Comparison of ENCODE assay signal across 8 mouse cellular contexts in genomic region chr3:87987633-87988032, GRCm38 (mm10). TPM values are rescaled to one million over a fixed set of nuclear protein-coding genes. Genes with fewer than 3 reads are reported as not detected.
DNase-seq lines count a peak whose midpoint lies in the region; ATAC-seq and TF ChIP-seq lines count a peak whose summit lies in the region.

No protein-coding gene starts in this region.

- no peaks in the 10 kb centered on the region for H3K36me3 ChIP-seq in kidney, embryonic 16.5 days (ENCODE audit: insufficient read depth, low read length)
- no peaks in the 10 kb centered on the region for H3K36me3 ChIP-seq in liver, embryonic 14.5 days (replicated peaks; ENCODE audit: control insufficient read depth, insufficient read depth, low read depth)
- H3K36me3 ChIP-seq in neural tube, embryonic 15.5 days: no peaks in the 10 kb centered on the region

- DNase-seq in kidney, adult 9 months: no peak
- peak; percentile 50 for DNase-seq in c-Kit-positive CD71-positive TER-119-negative erythroid progenitor cells, embryonic 14.5 days (ENCODE audit: low read depth)
- DNase-seq in heart, postnatal 4 days: peak; percentile 29
- DNase-seq in liver, embryonic 14.5 days (ENCODE audit: low read depth in 3 of 3, low spot score in 3 of 3): peak; percentile 37 to 49 (median 48)
- DNase-seq in urinary bladder, adult 2 months (ENCODE audit: low spot score): no peak
- DNase-seq in left cerebral cortex, postnatal 14 days (ENCODE audit: low spot score in 2 of 2): no peak

- H3K27ac ChIP-seq in kidney, embryonic 16.5 days (ENCODE audit: low read length): peak overlapping the region; percentile 6; the same call in 1 of the 2 replicates
- no peak overlapping the region for H3K27ac ChIP-seq in liver, embryonic 14.5 days
- H3K27ac ChIP-seq in neural tube, embryonic 15.5 days (replicated peaks): peak overlapping the region; percentile 67

- intact Hi-C loops in left cerebral cortex, postnatal 14 days (cut with DNase I): loop anchor here (2.0 to 10.0 kb wide), 2 partner anchors 17 to 53 kb away; partner anchors contain the start of genes Isg20l2, Nes and Rrnad1

- WGBS in kidney, embryonic 16.5 days: 0% methylated on average over 15 of the region's 15 CpGs
- WGBS in liver, embryonic 14.5 days (ENCODE audit: insufficient replicate concordance): 1% methylated on average over 15 of the region's 15 CpGs
- 2% methylated on average over 15 of the region's 15 CpGs for WGBS in neural tube, embryonic 15.5 days

- peaks cover 17% of the 10 kb centered on the region for H3K27me3 ChIP-seq in kidney, embryonic 16.5 days (ENCODE audit: insufficient read depth, low read length)
- H3K27me3 ChIP-seq in liver, embryonic 14.5 days (ENCODE audit: control insufficient read depth, insufficient read depth, low read length): peaks cover 3% of the 10 kb centered on the region; the same call in 1 of the 2 replicates
- peaks cover 13% of the 10 kb centered on the region for H3K27me3 ChIP-seq in neural tube, embryonic 15.5 days (replicated peaks)

- peak overlapping the region; percentile 49 for H3K4me3 ChIP-seq in kidney, embryonic 16.5 days (ENCODE audit: low read length)
- H3K4me3 ChIP-seq in liver, embryonic 14.5 days (ENCODE audit: insufficient read depth in 1 of 2, low read depth in 2 of 2, low read length in 2 of 2): peak overlapping the region; percentile 33 to 34
- peak overlapping the region; percentile 31 for H3K4me3 ChIP-seq in neural tube, embryonic 15.5 days (replicated peaks)

- TF ChIP-seq EP300 in liver, embryonic 14.5 days (IDR thresholded peaks at IDR 0.05; ENCODE audit: low read depth): no peak

- H3K9ac ChIP-seq in kidney, embryonic 16.5 days (replicated peaks; ENCODE audit: low read length): peak overlapping the region; percentile 57
- no peak overlapping the region for H3K9ac ChIP-seq in liver, embryonic 14.5 days (replicated peaks)
- peak overlapping the region; percentile 48 for H3K9ac ChIP-seq in neural tube, embryonic 15.5 days (replicated peaks)

- H3K4me1 ChIP-seq in kidney, embryonic 16.5 days (ENCODE audit: insufficient read depth, low read length): peaks cover 44% of the 10 kb centered on the region
- peaks cover 0 to 19% of the 10 kb centered on the region in 2 experiments; a peak in 2 of 4 replicates for H3K4me1 ChIP-seq in liver, embryonic 14.5 days (replicated peaks; ENCODE audit: control insufficient read depth in 2 of 2, insufficient read depth in 2 of 2, low read length in 1 of 2)
- H3K4me1 ChIP-seq in neural tube, embryonic 15.5 days: peaks cover 57% of the 10 kb centered on the region

- H3K9me3 ChIP-seq in kidney, embryonic 16.5 days (ENCODE audit: low read length): no peaks in the 10 kb centered on the region
- H3K9me3 ChIP-seq in liver, embryonic 14.5 days (ENCODE audit: control insufficient read depth, low read length): no peaks in the 10 kb centered on the region
- H3K9me3 ChIP-seq in neural tube, embryonic 15.5 days (replicated peaks): no peaks in the 10 kb centered on the region

- peak; percentile 52 for ATAC-seq in kidney, embryonic 16.5 days (ENCODE audit: low FRiP score, low TSS enrichment)
- ATAC-seq in liver, embryonic 14.5 days (ENCODE audit: insufficient read depth): peak; percentile 56
- peak; percentile 80 for ATAC-seq in neural tube, embryonic 15.5 days (ENCODE audit: low FRiP score)

- peak overlapping the region; percentile 79 for H3K4me2 ChIP-seq in kidney, embryonic 16.5 days (replicated peaks; ENCODE audit: low read depth, low read length)
- peak overlapping the region; percentile 62 for H3K4me2 ChIP-seq in liver, embryonic 14.5 days (ENCODE audit: low read depth)
- peak overlapping the region; percentile 63 for H3K4me2 ChIP-seq in neural tube, embryonic 15.5 days

- TF ChIP-seq CTCF in liver, embryonic 14.5 days (IDR thresholded peaks at IDR 0.05; ENCODE audit: low read depth): no peak

RNA-seq across cellular contexts. Expression of gene Bcan, which starts 12.4 kb away (rescaled TPM):
- polyA plus RNA-seq in kidney, embryonic 16.5 days (2015; fragmentation: Nextera tagmentation; extraction: Ambion mirVana): 0.10 TPM in 1 of 2 replicates, not detected in the other
- under 1 TPM; 0.12 to 0.29 TPM for total RNA-seq in heart, postnatal 4 days (2021)
- polyA plus RNA-seq in liver, embryonic 14.5 days (2012; rRNA removed): 0.08 TPM in 1 of 2 replicates, not detected in the other
- not detected in 2 replicates for polyA plus RNA-seq in liver, embryonic 14.5 days (2014; fragmentation: Nextera tagmentation; extraction: Ambion mirVana)
- 127 and 139 TPM in 2 replicates for polyA plus RNA-seq in neural tube, embryonic 15.5 days (2015; fragmentation: Nextera tagmentation; extraction: Ambion mirVana)
- polyA plus RNA-seq in urinary bladder, adult 2 months (2012; rRNA removed): 0.15 and 0.28 TPM in 2 replicates
- total RNA-seq in left cerebral cortex, postnatal 14 days (2021): 100 to 1,000 TPM; 297 to 331 TPM

RNA-seq across cellular contexts. Expression of gene Nes, which starts 16.8 kb away (rescaled TPM):
- polyA plus RNA-seq in kidney, embryonic 16.5 days (2015; fragmentation: Nextera tagmentation; extraction: Ambion mirVana): 25.7 and 26.6 TPM in 2 replicates
- total RNA-seq in heart, postnatal 4 days (2021): 10 to 100 TPM; 66.5 to 70.4 TPM
- 0.78 and 1.1 TPM in 2 replicates for polyA plus RNA-seq in liver, embryonic 14.5 days (2012; rRNA removed)
- 0.80 and 0.83 TPM in 2 replicates for polyA plus RNA-seq in liver, embryonic 14.5 days (2014; fragmentation: Nextera tagmentation; extraction: Ambion mirVana)
- 22.5 and 22.8 TPM in 2 replicates for polyA plus RNA-seq in neural tube, embryonic 15.5 days (2015; fragmentation: Nextera tagmentation; extraction: Ambion mirVana)
- polyA plus RNA-seq in urinary bladder, adult 2 months (2012; rRNA removed): 3.7 and 5.3 TPM in 2 replicates
- 10 to 100 TPM; 10.1 to 10.4 TPM for total RNA-seq in left cerebral cortex, postnatal 14 days (2021)

RNA-seq across cellular contexts. Expression of gene Crabp2, which starts 39.2 kb away (rescaled TPM):
- 62.0 and 67.8 TPM in 2 replicates for polyA plus RNA-seq in kidney, embryonic 16.5 days (2015; fragmentation: Nextera tagmentation; extraction: Ambion mirVana)
- total RNA-seq in heart, postnatal 4 days (2021): 1 to 10 TPM in 1 of 2 experiments, under 1 TPM in 1; 0.91 to 1.0 TPM
- 0.17 and 0.23 TPM in 2 replicates for polyA plus RNA-seq in liver, embryonic 14.5 days (2012; rRNA removed)
- 0.10 and 0.15 TPM in 2 replicates for polyA plus RNA-seq in liver, embryonic 14.5 days (2014; fragmentation: Nextera tagmentation; extraction: Ambion mirVana)
- polyA plus RNA-seq in neural tube, embryonic 15.5 days (2015; fragmentation: Nextera tagmentation; extraction: Ambion mirVana): 81.1 and 86.0 TPM in 2 replicates
- 0.91 and 1.4 TPM in 2 replicates for polyA plus RNA-seq in urinary bladder, adult 2 months (2012; rRNA removed)
- total RNA-seq in left cerebral cortex, postnatal 14 days (2021): 1 to 10 TPM; 5.4 to 5.9 TPM

RNA-seq across cellular contexts. Expression of gene Hapln2, which starts 39.8 kb away (rescaled TPM):
- 0.13 and 0.16 TPM in 2 replicates for polyA plus RNA-seq in kidney, embryonic 16.5 days (2015; fragmentation: Nextera tagmentation; extraction: Ambion mirVana)
- not detected for total RNA-seq in heart, postnatal 4 days (2021)
- not detected in 2 replicates for polyA plus RNA-seq in liver, embryonic 14.5 days (2012; rRNA removed)
- polyA plus RNA-seq in liver, embryonic 14.5 days (2014; fragmentation: Nextera tagmentation; extraction: Ambion mirVana): not detected in 2 replicates
- 0.34 and 0.90 TPM in 2 replicates for polyA plus RNA-seq in neural tube, embryonic 15.5 days (2015; fragmentation: Nextera tagmentation; extraction: Ambion mirVana)
- polyA plus RNA-seq in urinary bladder, adult 2 months (2012; rRNA removed): 0.06 TPM in 1 of 2 replicates, not detected in the other
- total RNA-seq in left cerebral cortex, postnatal 14 days (2021): 1 to 10 TPM; 1.3 TPM

RNA-seq across cellular contexts. Expression of gene Gpatch4, which starts 55.3 kb away (rescaled TPM):
- polyA plus RNA-seq in kidney, embryonic 16.5 days (2015; fragmentation: Nextera tagmentation; extraction: Ambion mirVana): 35.2 and 42.8 TPM in 2 replicates
- 1 to 10 TPM; 7.2 to 7.5 TPM for total RNA-seq in heart, postnatal 4 days (2021)
- 5.4 and 11.5 TPM in 2 replicates for polyA plus RNA-seq in liver, embryonic 14.5 days (2012; rRNA removed)
- polyA plus RNA-seq in liver, embryonic 14.5 days (2014; fragmentation: Nextera tagmentation; extraction: Ambion mirVana): 19.0 and 22.2 TPM in 2 replicates
- polyA plus RNA-seq in neural tube, embryonic 15.5 days (2015; fragmentation: Nextera tagmentation; extraction: Ambion mirVana): 36.6 and 42.6 TPM in 2 replicates
- 5.6 and 9.7 TPM in 2 replicates for polyA plus RNA-seq in urinary bladder, adult 2 months (2012; rRNA removed)
- total RNA-seq in left cerebral cortex, postnatal 14 days (2021): 10 to 100 TPM; 15.5 to 16.5 TPM

Comparison
In these comparisons a context has a peak if more than half of its experiments do, and no peak if none do; other contexts are left out.
1. DNase-seq: peak in c-Kit-positive CD71-positive TER-119-negative erythroid progenitor cells, embryonic 14.5 days (single experiment), heart, postnatal 4 days (single experiment) and liver, embryonic 14.5 days (3 of 3); none in kidney, adult 9 months (single experiment), urinary bladder, adult 2 months (single experiment) and left cerebral cortex, postnatal 14 days (0 of 2).
2. RNA of gene Bcan, which starts 12.4 kb away (polyA plus RNA-seq): 127 to 139 TPM in neural tube, embryonic 15.5 days; 0.15 to 0.28 TPM in urinary bladder, adult 2 months, 0.10 TPM in kidney, embryonic 16.5 days and 0.08 TPM in liver, embryonic 14.5 days; every median in the first group is over 10 times any median in the second.
3. RNA of gene Crabp2, which starts 39.2 kb away (polyA plus RNA-seq): 81.1 to 86.0 TPM in neural tube, embryonic 15.5 days and 62.0 to 67.8 TPM in kidney, embryonic 16.5 days; 0.91 to 1.4 TPM in urinary bladder, adult 2 months and 0.10 to 0.23 TPM in liver, embryonic 14.5 days; every median in the first group is over 10 times any median in the second.
4. Peak in every context shown above with its lines, with median percentiles within 50 percentile points of each other: ATAC-seq, H3K4me2 ChIP-seq and H3K4me3 ChIP-seq.